Mouse (Mus musculus) MEL (cell line): ENCODE data around the gene Upb1. TPM values are rescaled to one million over a fixed set of nuclear protein-coding genes. Genes with fewer than 3 reads are reported as not detected.

Experiments
- DNase-seq: peaks from one replicate; pipeline ENCODE4 v3.0.0; 2011; ENCODE audit warnings: low read depth, low spot score
- H3K27ac ChIP-seq: 2 replicates; pipeline ENCODE4 v1.5.1; 2012; ENCODE audit warnings: low read depth, mild to moderate bottlenecking, control low read depth, low read length, moderate library complexity; ENCODE audit not compliant: control insufficient read depth
- H3K27me3 ChIP-seq, 2 experiments: fragments of 150-350 bp in 1 of 2; sonication (generic) in 1 of 2; 2 replicates each; pipeline ENCODE4 v1.6.1; 2012; ENCODE audit warnings: low read length in 2 of 2, mild to moderate bottlenecking in 2 of 2, improper control_type of control experiment in 1 of 2, moderate library complexity in 1 of 2; ENCODE audit not compliant: insufficient read depth in 2 of 2, control insufficient read depth in 1 of 2
- H3K36me3 ChIP-seq, 2 experiments: 2 replicates each; pipeline ENCODE4 v1.6.1; 2012 to 2014; ENCODE audit warnings: low read length in 2 of 2, improper control_type of control experiment in 1 of 2, inconsistent platforms in 1 of 2, mild to moderate bottlenecking in 1 of 2; ENCODE audit not compliant: insufficient read depth in 2 of 2, control insufficient read depth in 1 of 2
- H3K4me1 ChIP-seq, 2 experiments: fragments of 150-350 bp in 1 of 2; sonication (generic) in 1 of 2; 2 replicates each; pipeline ENCODE4 v1.6.1; 2012; ENCODE audit warnings: low read length in 2 of 2, improper control_type of control experiment in 1 of 2, mild to moderate bottlenecking in 1 of 2; ENCODE audit not compliant: insufficient read depth in 2 of 2, control insufficient read depth in 1 of 2
- H3K4me3 ChIP-seq, 2 experiments: fragments of 150-350 bp in 1 of 2; sonication (generic) in 1 of 2; 2 replicates each; pipeline ENCODE4 v1.5.1; 2012; ENCODE audit warnings: low read depth in 2 of 2, low read length in 2 of 2, mild to moderate bottlenecking in 2 of 2, moderate library complexity in 2 of 2, control low read depth in 1 of 2, improper control_type of control experiment in 1 of 2; ENCODE audit not compliant: control insufficient read depth in 1 of 2, insufficient read depth in 1 of 2
- H3K79me2 ChIP-seq: 2 replicates; pipeline ENCODE4 v1.6.1; 2012; ENCODE audit warnings: mild to moderate bottlenecking, low read length, moderate library complexity; ENCODE audit not compliant: control insufficient read depth, poor library complexity, insufficient read depth
- H3K9ac ChIP-seq: 2 replicates; pipeline ENCODE4 v1.6.1; 2012; ENCODE audit warnings: low read depth, mild to moderate bottlenecking, control low read depth, low read length, moderate library complexity; ENCODE audit not compliant: control insufficient read depth, poor library complexity, severe bottlenecking
- H3K9me3 ChIP-seq: fragments of 150-350 bp; sonication (generic); replicated peaks from 2 replicates; pipeline ENCODE4 v1.6.1; 2012; ENCODE audit warnings: mild to moderate bottlenecking, low read length, improper control_type of control experiment, moderate library complexity; ENCODE audit not compliant: insufficient read depth
- BHLHE40 ChIP-seq: IDR thresholded peaks from 2 replicates; pipeline ENCODE4 v1.6.1; 2012; ENCODE audit warnings: low read depth, mild to moderate bottlenecking, inconsistent platforms, low read length, improper control_type of control experiment, borderline replicate concordance
- CHD1 ChIP-seq: IDR thresholded peaks from 2 replicates; pipeline ENCODE4 v1.6.1; 2012; ENCODE audit warnings: low read depth, mild to moderate bottlenecking, inconsistent platforms, low read length, improper control_type of control experiment
- CHD2 ChIP-seq: IDR thresholded peaks from 2 replicates; pipeline ENCODE4 v1.6.1; 2011; ENCODE audit warnings: low read length, improper control_type of control experiment
- CTCF ChIP-seq, 3 experiments: IDR thresholded peaks in 2 of 3; conservative IDR thresholded peaks in 1 of 3; 2 replicates each; pipeline ENCODE4 v1.5.1; 2011 to 2012; ENCODE audit warnings: low read length in 3 of 3, low read depth in 2 of 3, mild to moderate bottlenecking in 2 of 3, improper control_type of control experiment in 1 of 3, inconsistent platforms in 1 of 3, mixed read lengths in 1 of 3, moderate library complexity in 1 of 3; ENCODE audit not compliant: control insufficient read depth in 1 of 3, insufficient read depth in 1 of 3, poor library complexity in 1 of 3, severe bottlenecking in 1 of 3
- EP300 ChIP-seq, 2 experiments: IDR thresholded peaks; 2 replicates each; pipeline ENCODE4 v1.6.1; 2011; ENCODE audit warnings: improper control_type of control experiment in 2 of 2, low read length in 2 of 2, low read depth in 1 of 2, mild to moderate bottlenecking in 1 of 2
- JUND ChIP-seq: IDR thresholded peaks from 2 replicates; pipeline ENCODE4 v1.6.1; 2011; ENCODE audit warnings: low read depth, mild to moderate bottlenecking, improper control_type of control experiment, low read length
- KAT2A ChIP-seq: conservative IDR thresholded peaks from 2 replicates; pipeline ENCODE4 v1.6.1; 2012; ENCODE audit warnings: low read depth, low read length, improper control_type of control experiment, inconsistent platforms
- MAZ ChIP-seq: IDR thresholded peaks from 2 replicates; pipeline ENCODE4 v1.6.1; 2012; ENCODE audit warnings: low read depth, mild to moderate bottlenecking, inconsistent platforms, low read length, improper control_type of control experiment
- MEF2A ChIP-seq: IDR thresholded peaks from 2 replicates; pipeline ENCODE4 v1.6.1; 2014; ENCODE audit warnings: low read depth, mild to moderate bottlenecking, inconsistent platforms, low read length, improper control_type of control experiment; ENCODE audit not compliant: poor library complexity, insufficient replicate concordance, severe bottlenecking; ENCODE audit errors: extremely low read depth
- MXI1 ChIP-seq: IDR thresholded peaks from 2 replicates; pipeline ENCODE4 v1.6.1; 2011; ENCODE audit warnings: mild to moderate bottlenecking, low read depth, low read length, improper control_type of control experiment
- MYB ChIP-seq: IDR thresholded peaks from 2 replicates; pipeline ENCODE4 v1.6.1; 2011; ENCODE audit warnings: mild to moderate bottlenecking, low read depth, low read length, improper control_type of control experiment
- MYC ChIP-seq: IDR thresholded peaks from 2 replicates; pipeline ENCODE4 v1.6.1; 2011; ENCODE audit warnings: low read depth, mild to moderate bottlenecking, low read length, improper control_type of control experiment, moderate library complexity
- NRF1 ChIP-seq: IDR thresholded peaks from 2 replicates; pipeline ENCODE4 v1.6.1; 2014; ENCODE audit warnings: low read depth, mild to moderate bottlenecking, inconsistent platforms, low read length, improper control_type of control experiment, moderate library complexity; ENCODE audit not compliant: poor library complexity, insufficient read depth, severe bottlenecking
- RAD21 ChIP-seq: IDR thresholded peaks from 2 replicates; pipeline ENCODE4 v1.6.1; 2011; ENCODE audit warnings: mild to moderate bottlenecking, low read depth, low read length, improper control_type of control experiment
- RCOR1 ChIP-seq: IDR thresholded peaks from 2 replicates; pipeline ENCODE4 v1.6.1; 2012; ENCODE audit warnings: low read depth, mild to moderate bottlenecking, inconsistent platforms, low read length, improper control_type of control experiment
- SMC3 ChIP-seq: IDR thresholded peaks from 2 replicates; pipeline ENCODE4 v1.6.1; 2011; ENCODE audit warnings: low read depth, low read length, improper control_type of control experiment
- TAL1 ChIP-seq: IDR thresholded peaks from 2 replicates; pipeline ENCODE4 v1.6.1; 2012; ENCODE audit warnings: mild to moderate bottlenecking, inconsistent platforms, low read length, moderate library complexity, mixed read lengths
- TBP ChIP-seq: IDR thresholded peaks from 2 replicates; pipeline ENCODE4 v1.8.0; 2011; ENCODE audit warnings: low read depth, low read length, improper control_type of control experiment
- TCF12 ChIP-seq: IDR thresholded peaks from 2 replicates; pipeline ENCODE4 v1.6.1; 2014; ENCODE audit warnings: low read depth, mild to moderate bottlenecking, inconsistent platforms, low read length, improper control_type of control experiment, moderate library complexity
- USF2 ChIP-seq, 2 experiments: IDR thresholded peaks; 2 replicates each; pipeline ENCODE4 v1.6.1; 2011 to 2012; ENCODE audit warnings: improper control_type of control experiment in 2 of 2, low read length in 2 of 2, borderline replicate concordance in 1 of 2, inconsistent platforms in 1 of 2, low read depth in 1 of 2, mild to moderate bottlenecking in 1 of 2; ENCODE audit not compliant: insufficient read depth in 1 of 2
- ZC3H11A ChIP-seq: IDR thresholded peaks from 2 replicates; pipeline ENCODE4 v1.6.1; 2012; ENCODE audit warnings: low read depth, mild to moderate bottlenecking, inconsistent platforms, low read length, improper control_type of control experiment
- ZKSCAN1 ChIP-seq: IDR thresholded peaks from 2 replicates; pipeline ENCODE4 v1.6.1; 2012; ENCODE audit warnings: low read depth, mild to moderate bottlenecking, inconsistent platforms, low read length, improper control_type of control experiment, moderate library complexity
- polyA plus RNA-seq, 2 experiments: library from polyadenylated mRNA; stranded (reverse) in 1 of 2; unstranded in 1 of 2; fragments of >175 nt in 1 of 2; fragments of >200 nt in 1 of 2; gene quantifications; 2 replicates each; pipeline versions ENCODE4 v1.2.1 to v1.2.4; 2012; ENCODE audit warnings: low replicate concordance in 2 of 2, low read depth in 1 of 2; ENCODE audit not compliant: insufficient read length in 2 of 2, insufficient read depth in 1 of 2, missing spikeins in 1 of 2
- total RNA-seq: library from RNA; depleted of rRNA; stranded (reverse); fragments of 300-350 nt; gene quantifications from 2 replicates; pipeline ENCODE4 v1.2.3, GENCODE M21; 2012

Gene Upb1
- total and polyA plus RNA-seq, 3 experiments = 0.03 TPM; not detected in 2

DNA sequence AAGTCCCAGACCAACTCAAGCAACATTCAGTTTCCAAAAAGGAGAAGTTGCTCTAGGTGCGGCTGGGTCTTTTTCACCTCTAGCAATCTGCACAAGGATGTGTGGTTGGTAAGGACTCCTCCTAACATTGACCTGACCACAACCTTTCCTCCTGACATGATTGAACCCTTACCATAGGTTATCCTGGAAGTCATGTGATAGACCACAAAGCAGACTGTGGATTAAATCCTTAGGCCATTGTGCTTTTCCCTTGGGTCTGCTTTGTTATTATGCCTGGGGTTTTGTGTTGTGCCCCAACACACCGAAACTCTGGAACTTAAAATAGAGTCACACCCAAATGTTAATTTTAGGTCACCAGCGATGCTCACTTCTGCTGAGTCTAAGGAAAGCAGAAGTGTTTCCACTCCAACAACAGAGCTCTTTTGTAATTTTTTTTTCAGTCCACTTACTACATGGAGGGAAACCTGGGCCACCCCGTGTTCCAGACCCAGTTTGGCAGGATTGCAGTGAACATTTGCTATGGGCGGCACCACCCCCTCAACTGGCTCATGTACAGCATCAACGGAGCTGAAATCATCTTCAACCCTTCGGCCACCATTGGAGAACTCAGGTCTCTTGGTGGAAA lies 28.7 kb downstream of the Upb1 start:
- Histone ChIP-seq H3K4me1 (no peaks in the 10 kb centered on the region), H3K27ac (no peak overlapping the region), H3K9me3 (no peaks in the 10 kb centered on the region), H3K4me3 (no peak overlapping the region), H3K36me3 (no peaks in the 10 kb centered on the region), H3K79me2 (no peaks in the 10 kb centered on the region), H3K9ac (no peak overlapping the region), H3K27me3 (no peaks in the 10 kb centered on the region)
- no peak for DNase-seq
- no peak for TF ChIP-seq ZKSCAN1
- TF ChIP-seq MYC = no peak
- TF ChIP-seq RAD21 = no peak
- TF ChIP-seq JUND = no peak
- TF ChIP-seq MAZ = no peak
- no peak for TF ChIP-seq EP300 (IDR thresholded peaks at IDR 0.05; ENCODE audit: low read depth in 1 of 2, low read length in 2 of 2)
- TF ChIP-seq BHLHE40 = no peak
- no peak for TF ChIP-seq CTCF (IDR thresholded peaks at IDR 0.05 in 2 of 3, conservative IDR thresholded peaks at IDR 0.05 in 1 of 3; ENCODE audit: control insufficient read depth in 1 of 3, insufficient read depth in 1 of 3, low read depth in 2 of 3, low read length in 3 of 3, poor library complexity in 1 of 3, severe bottlenecking in 1 of 3)
- no peak for TF ChIP-seq CHD2
- no peak for TF ChIP-seq ZC3H11A

DNA sequence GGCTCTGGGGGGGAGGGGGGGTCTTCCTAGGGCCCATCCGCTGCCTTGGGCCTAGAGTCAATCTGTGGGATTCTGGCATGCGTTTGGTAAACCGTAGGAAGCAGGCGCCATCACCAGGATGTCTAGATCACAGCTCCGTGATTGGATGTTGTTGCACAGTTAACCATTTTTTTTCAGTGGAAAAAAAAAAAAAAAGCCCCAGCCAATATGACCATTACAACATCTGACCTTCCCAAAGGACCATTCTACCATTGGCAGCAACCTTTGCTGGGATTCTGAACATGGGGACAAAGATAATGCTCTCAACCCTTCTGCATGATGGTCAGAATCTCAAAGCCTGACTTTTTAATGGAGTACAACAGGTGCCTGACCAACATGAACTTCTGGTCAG lies 29.2 kb downstream of the Upb1 start:
- TF ChIP-seq NRF1 = no peak
- TF ChIP-seq, all 39 proteins: peak for 0
- no peak overlapping the region for H3K27ac ChIP-seq

DNA sequence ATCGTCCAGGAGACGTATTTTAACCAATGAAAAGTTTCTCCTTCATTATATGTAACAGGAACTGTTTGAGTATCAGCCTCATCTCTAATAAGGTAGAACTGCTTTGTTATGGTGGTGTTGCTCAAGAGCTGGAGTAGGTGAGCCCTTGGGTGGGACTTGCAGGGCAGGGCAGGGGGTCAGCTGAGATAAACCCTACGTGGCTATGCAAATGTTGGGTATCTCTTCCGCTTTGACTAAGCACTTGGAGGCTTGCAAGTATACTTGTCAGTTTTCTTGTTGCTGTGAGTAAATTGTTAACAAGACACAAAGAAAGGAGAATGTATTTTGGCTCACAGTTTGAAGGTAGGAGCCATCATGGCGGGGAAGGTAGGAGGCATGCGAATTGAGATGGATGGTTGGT lies 29.7 kb downstream of the Upb1 start:
- Histone ChIP-seq H3K4me1 (no peaks in the 10 kb centered on the region), H3K9me3 (no peaks in the 10 kb centered on the region), H3K9ac (no peak overlapping the region), H3K4me3 (no peak overlapping the region), H3K27me3 (no peaks in the 10 kb centered on the region), H3K27ac (no peak overlapping the region), H3K79me2 (no peaks in the 10 kb centered on the region), H3K36me3 (no peaks in the 10 kb centered on the region)
- TF ChIP-seq RAD21 = no peak
- no peak for TF ChIP-seq TAL1
- no peak for TF ChIP-seq TBP
- no peak for TF ChIP-seq KAT2A
- no peak for TF ChIP-seq CHD2
- TF ChIP-seq MXI1 = no peak
- no peak for TF ChIP-seq MEF2A
- no peak for TF ChIP-seq SMC3
- TF ChIP-seq MYC = no peak
- no peak for TF ChIP-seq CHD1
- no peak for TF ChIP-seq USF2 (IDR thresholded peaks at IDR 0.05; ENCODE audit: borderline replicate concordance in 1 of 2, insufficient read depth in 1 of 2, low read depth in 1 of 2, low read length in 2 of 2)
- TF ChIP-seq TCF12 = no peak
- no peak for TF ChIP-seq MYB
- TF ChIP-seq RCOR1 = no peak
- DNase-seq = no peak

More for the DNA sequence above, 29.2 kb downstream of the Upb1 start:
- Histone ChIP-seq H3K4me1 (no peaks in the 10 kb centered on the region), H3K9me3 (no peaks in the 10 kb centered on the region), H3K36me3 (no peaks in the 10 kb centered on the region), H3K4me3 (no peak overlapping the region), H3K27me3 (no peaks in the 10 kb centered on the region), H3K9ac (no peak overlapping the region), H3K79me2 (no peaks in the 10 kb centered on the region)
- DNase-seq = no peak
